Mouse (Mus musculus) inflammation-experienced regulatory T-cells, adult 16 weeks (primary cell): Measurements from ENCODE around the gene Plod2. TPM values are rescaled to one million over a fixed set of nuclear protein-coding genes. Genes with fewer than 3 reads are reported as not detected.

Experiments used
- polyA plus RNA-seq: library from polyadenylated mRNA; unstranded; fragments of 100-300 nt; shearing (Covaris generic); gene quantifications from one replicate; pipeline ENCODE4 v1.2.1, GENCODE M21; 2017

The Plod2 gene
- 2.7 TPM for polyA plus RNA-seq

DNA sequence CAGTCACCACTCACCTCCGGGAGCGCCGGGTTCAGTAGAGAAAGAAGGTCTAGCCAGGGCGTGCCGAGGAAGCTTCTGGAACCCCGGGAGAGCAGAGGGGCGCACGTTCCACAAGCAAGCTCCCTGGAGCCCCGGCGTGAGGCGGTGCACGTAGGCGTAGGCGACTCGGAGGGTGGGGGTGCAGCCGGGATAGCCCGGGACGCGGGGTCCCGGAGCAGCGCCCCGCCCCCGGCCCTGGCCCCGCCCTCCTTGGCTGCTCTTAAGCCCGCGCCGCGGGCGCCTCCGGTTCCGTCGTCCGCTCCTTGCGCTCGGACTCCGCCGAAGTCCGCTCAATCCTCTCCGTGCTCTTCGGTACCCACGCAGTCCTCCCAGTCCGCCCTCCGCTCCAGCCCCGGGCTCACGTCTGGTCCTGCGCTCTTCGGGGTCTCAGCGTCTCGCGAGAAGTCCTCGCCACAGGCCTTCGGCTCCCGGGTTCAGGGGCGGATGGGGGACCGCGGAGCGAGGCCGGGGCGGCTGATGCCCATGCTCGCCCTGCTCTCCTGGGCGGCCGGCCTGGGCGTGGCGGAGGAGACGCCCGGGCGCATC is at the start of gene Plod2:
TSS of gene Plod2 (plus strand) at position 247 of the 585 bp plus-strand sequence.

Other genes with a start within 250 kb of the Plod2 start
- gene 1700057G04Rik, start 232.8 kb upstream of the Plod2 start, polyA plus RNA-seq: not detected
- gene Plscr4, start 84.8 kb upstream of the Plod2 start, polyA plus RNA-seq: 1.7 TPM